Mouse (Mus musculus) layer of hippocampus, adult 8-10 months (tissue): ENCODE measurements around the gene Rcor2. TPM values are rescaled to one million over a fixed set of nuclear protein-coding genes. Genes with fewer than 3 reads are reported as not detected.

Source experiments
- DNase-seq, 2 experiments: peaks; one replicate each; pipeline ENCODE4 v3.0.0; 2022; ENCODE audit warnings: low spot score in 2 of 2
- total RNA-seq, 4 experiments: library from RNA; stranded (reverse); gene quantifications; 2 replicates each; pipeline ENCODE4 v1.2.4; 2022

Gene Rcor2
- total RNA-seq, 4 experiments from 2014 or later, result 12.7 to 17.0 (median 14.6) TPM

GRCm38 (mm10) chr19:7264766-7265331 is 2.3 kb upstream of the Rcor2 start:
- DNase-seq, result no peak

- DNase-seq, result no peak
These were observed 1.5 kb upstream of the Rcor2 start for GRCm38 (mm10) chr19:7265478-7266191.

GRCm38 (mm10) chr19:7266421-7266831 is 699 bp upstream of the Rcor2 start:
- no peak for DNase-seq

GRCm38 (mm10) chr19:7267781-7268721 is 926 bp downstream of the Rcor2 start:
- peak in 1 of 2 experiments; percentile 62 for DNase-seq

- DNase-seq, result peak in 1 of 2 experiments; percentile 58
These were observed 1.6 kb downstream of the Rcor2 start for GRCm38 (mm10) chr19:7268722-7269090.

GRCm38 (mm10) chr19:7269290-7270044 is 2.3 kb downstream of the Rcor2 start:
- no peak for DNase-seq

GRCm38 (mm10) chr19:7273486-7273885 is 6.4 kb downstream of the Rcor2 start:
- DNase-seq, result no peak

- DNase-seq, result peak; percentile 66 to 72
These were observed 7.3 kb downstream of the Rcor2 start for GRCm38 (mm10) chr19:7274326-7274990.

- DNase-seq, result no peak
These were observed 8.1 kb downstream of the Rcor2 start for GRCm38 (mm10) chr19:7275131-7275789.

- no peak for DNase-seq
These were observed 9.0 kb downstream of the Rcor2 start for GRCm38 (mm10) chr19:7276053-7276659.

GRCm38 (mm10) chr19:7276796-7277195 is 9.7 kb downstream of the Rcor2 start:
- DNase-seq, result no peak

GRCm38 (mm10) chr19:7278200-7278906 is 11.2 kb downstream of the Rcor2 start:
- DNase-seq, result no peak

GRCm38 (mm10) chr19:7279114-7279513 is 12.0 kb downstream of the Rcor2 start:
- no peak for DNase-seq

GRCm38 (mm10) chr19:7280557-7281330 is 13.6 kb downstream of the Rcor2 start:
- DNase-seq, result peak; percentile 68 to 81

GRCm38 (mm10) chr19:7286563-7287315 is 19.6 kb downstream of the Rcor2 start:
- no peak for DNase-seq

- no peak for DNase-seq
These were observed 21.2 kb downstream of the Rcor2 start for GRCm38 (mm10) chr19:7288288-7288687.

- DNase-seq, result no peak
These were observed 22.6 kb downstream of the Rcor2 start for GRCm38 (mm10) chr19:7289767-7290166.
